Mouse (Mus musculus) adrenal gland, postnatal 4 days (tissue): Measurements from ENCODE around the gene Gsta3. TPM values are rescaled to one million over a fixed set of nuclear protein-coding genes. Genes with fewer than 3 reads are reported as not detected.

Experiments
- DNase-seq, 2 experiments: peaks; one replicate each; pipeline ENCODE4 v3.0.0; 2021 to 2022; ENCODE audit warnings: low spot score in 2 of 2, mixed read lengths in 2 of 2
- total RNA-seq, 2 experiments: library from RNA; stranded (reverse); gene quantifications; 2 replicates each; pipeline ENCODE4 v1.2.3; 2021

The Gsta3 gene
- total RNA-seq, 2 experiments from 2014 or later, result 7.8 to 37.1 TPM

DNA sequence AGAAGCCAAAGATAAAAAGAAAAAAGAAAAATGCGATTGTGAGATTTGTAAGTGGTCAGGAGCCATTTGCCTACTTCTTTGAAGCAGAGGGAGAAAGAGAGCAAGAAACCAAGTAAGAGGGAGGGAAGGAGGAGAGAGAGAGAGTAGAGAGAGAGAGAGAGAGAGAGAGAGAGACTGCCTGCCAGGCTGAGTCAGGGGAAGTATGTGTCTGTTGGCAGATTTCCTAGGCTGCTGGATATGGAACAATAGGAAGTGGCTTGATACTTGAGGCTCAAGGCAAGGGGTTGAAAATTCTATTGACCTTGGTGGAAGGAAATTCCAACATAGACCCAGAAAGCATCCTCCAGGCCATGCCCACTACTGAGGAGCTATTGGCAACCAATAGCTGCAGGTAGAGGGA is 55.8 kb downstream of the Gsta3 start:
- DNase-seq, result no peak

DNA sequence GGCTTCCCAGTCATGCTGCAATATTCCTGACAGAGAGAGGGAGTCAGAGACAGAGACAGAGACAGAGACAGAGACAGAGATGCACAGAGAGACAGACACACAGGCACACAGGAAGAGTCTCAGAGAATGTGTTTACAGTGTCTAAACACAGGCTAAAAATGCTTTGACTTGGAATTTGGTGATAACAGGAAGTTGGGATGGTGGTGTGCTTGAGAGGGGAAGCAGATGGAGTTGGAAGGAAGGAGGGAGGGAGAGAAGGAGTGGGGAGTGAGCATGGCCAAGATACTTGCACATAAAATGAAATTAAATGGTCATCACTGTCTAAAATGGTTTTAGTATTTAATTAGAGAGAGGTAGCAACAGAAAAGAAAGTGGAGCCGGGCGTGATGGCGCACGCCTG is 57.7 kb downstream of the Gsta3 start:
- DNase-seq, result no peak

DNA sequence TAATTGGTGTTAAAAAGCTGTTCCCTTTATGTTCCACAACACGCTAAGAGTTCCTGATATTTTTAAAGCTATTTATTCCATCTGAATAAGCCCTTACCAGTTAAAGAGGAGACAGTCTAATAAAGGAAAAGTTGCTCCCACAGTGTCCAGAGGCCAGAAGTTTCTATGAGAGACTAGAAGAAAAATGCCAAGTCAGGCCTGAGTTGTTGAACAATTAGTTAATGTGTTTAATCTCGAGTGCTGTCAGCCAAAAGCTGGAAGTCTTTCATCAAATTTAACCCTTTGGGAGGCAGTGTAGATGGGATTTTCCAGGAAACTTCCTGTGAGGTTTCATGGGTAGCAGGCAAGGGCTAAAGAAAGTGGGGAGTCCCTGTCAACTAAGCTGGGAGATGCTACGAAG is 59.4 kb downstream of the Gsta3 start:
- no peak for DNase-seq

DNA sequence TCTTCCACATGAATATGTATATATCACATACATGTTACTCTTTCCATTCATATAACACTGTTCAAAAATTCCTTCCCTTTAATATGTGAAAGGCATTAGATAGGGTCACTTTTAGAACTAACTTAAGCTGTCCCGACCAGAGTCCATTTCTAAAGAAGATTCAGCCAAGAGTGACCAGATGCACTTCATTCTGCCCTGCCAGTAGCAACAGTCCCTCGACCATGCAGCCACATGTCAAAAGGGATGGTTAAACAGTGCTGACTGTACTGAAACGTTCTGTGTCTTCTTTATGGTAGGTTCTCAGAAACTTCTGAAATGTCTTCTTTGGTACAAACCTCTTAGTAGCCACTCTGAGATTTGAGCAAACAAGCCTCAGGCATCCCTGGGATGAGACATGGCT is 61.3 kb downstream of the Gsta3 start:
- DNase-seq, result no peak

- DNase-seq, result no peak
Observed at GRCm38 (mm10) chr1:21304174-21304573, 63.8 kb downstream of the Gsta3 start.

DNA sequence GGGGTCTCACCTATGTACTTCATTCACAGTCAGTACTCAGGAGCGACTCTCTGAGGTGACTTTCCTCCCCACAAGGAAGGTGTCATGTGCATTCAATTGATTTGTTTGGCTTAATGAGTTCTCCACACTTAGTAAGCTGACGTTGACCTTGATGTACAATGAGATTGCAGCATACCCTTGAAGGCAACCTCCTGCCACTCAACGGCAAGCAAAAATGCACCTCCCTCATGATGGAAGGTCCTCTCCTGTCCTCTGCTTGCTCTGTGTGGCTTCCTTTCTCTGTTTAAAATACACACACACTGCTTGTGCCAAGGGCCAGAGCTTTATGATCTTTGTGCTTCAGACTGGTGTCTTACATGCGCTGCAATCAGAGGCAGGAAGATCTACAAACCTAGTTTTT is 64.3 kb downstream of the Gsta3 start:
- DNase-seq, result no peak

DNA sequence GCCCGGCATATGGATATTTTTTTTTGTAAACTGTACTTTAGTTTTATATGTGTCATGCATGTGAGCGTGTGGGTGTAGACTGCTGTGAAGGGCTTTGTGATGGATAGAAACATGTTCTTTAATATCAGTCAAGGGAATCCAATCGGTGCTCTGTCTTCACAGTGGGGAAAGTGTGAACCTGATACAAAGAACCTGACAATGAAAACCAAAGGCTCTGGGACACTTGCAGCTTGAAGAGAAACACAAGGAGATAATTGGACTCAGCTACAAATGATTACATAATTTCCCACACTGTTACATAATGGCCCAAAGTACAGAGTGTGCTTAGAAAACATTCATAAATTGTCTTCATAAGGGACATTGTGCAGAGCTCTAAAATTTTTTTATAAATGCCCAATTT is 65.1 kb downstream of the Gsta3 start:
- no peak for DNase-seq

DNA sequence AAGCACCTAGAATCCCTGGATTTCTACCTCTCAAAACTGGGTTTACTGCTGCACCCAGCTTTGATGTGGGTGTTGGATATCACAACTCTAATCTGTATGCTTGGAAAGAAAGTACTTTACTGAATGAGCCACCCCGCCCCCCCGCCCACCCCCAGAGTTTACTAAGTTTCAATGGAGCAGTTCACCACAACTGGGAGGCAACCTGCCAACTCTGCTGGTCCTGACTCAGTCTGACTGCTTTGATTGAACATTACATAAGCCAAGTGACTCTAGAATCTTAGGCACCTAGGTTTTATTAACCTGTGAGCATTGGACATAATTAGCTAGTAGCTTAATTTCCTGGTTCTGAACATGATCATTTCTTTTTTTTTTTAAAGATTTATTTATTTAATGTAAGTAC is 73.9 kb downstream of the Gsta3 start:
- DNase-seq, result no peak

Other genes with a start within 250 kb of the Gsta3 start
- 10 to 100 TPM; 12.2 to 14.2 TPM for gene Tram2, start 161.4 kb upstream of the Gsta3 start, total RNA-seq
- gene Tmem14a, start 22.0 kb upstream of the Gsta3 start, total RNA-seq, result 1 to 10 TPM; 7.2 to 9.4 TPM
- not detected for gene Khdc1a, start 109.1 kb downstream of the Gsta3 start, total RNA-seq
- gene Khdc1c, start 127.7 kb downstream of the Gsta3 start, total RNA-seq, result not detected
- gene Khdc1b, start 143.0 kb downstream of the Gsta3 start, total RNA-seq, result not detected